ENCODE assay signal across 8 mouse cellular contexts in genomic region chr5:112275021-112275804, GRCm38 (mm10). TPM values are rescaled to one million over a fixed set of nuclear protein-coding genes. Genes with fewer than 3 reads are reported as not detected.
DNase-seq lines count a peak whose midpoint lies in the region; ATAC-seq and TF ChIP-seq lines count a peak whose summit lies in the region.

No protein-coding gene starts in this region.

- DNase-seq in layer of hippocampus, adult 2 months (ENCODE audit: low spot score in 2 of 2): no peak
- DNase-seq in layer of hippocampus, adult 18-20 months (ENCODE audit: low spot score in 2 of 2): no peak
- no peak for DNase-seq in ovary, adult 18-20 months (ENCODE audit: low spot score)
- DNase-seq in B cell, adult 2 months: no peak

- H3K27me3 ChIP-seq in embryonic facial prominence, embryonic 13.5 days: peaks cover 5% of the 10 kb centered on the region
- 0 out of 2 replicates have a peak, but pooled peaks cover 2% of the 10 kb centered on the region for H3K27me3 ChIP-seq in intestine, embryonic 15.5 days (replicated peaks)
- peaks cover 7% of the 10 kb centered on the region; the same call in 1 of the 2 replicates for H3K27me3 ChIP-seq in neural tube, embryonic 13.5 days

- peak overlapping the region; percentile 74; the same call in 1 of the 2 replicates for H3K27ac ChIP-seq in layer of hippocampus, adult 2 months
- no peak overlapping the region for H3K27ac ChIP-seq in embryonic facial prominence, embryonic 13.5 days
- H3K27ac ChIP-seq in intestine, embryonic 15.5 days: no peak overlapping the region
- H3K27ac ChIP-seq in neural tube, embryonic 13.5 days (replicated peaks): no peak overlapping the region

- peak overlapping the region; percentile 81 for H3K4me2 ChIP-seq in embryonic facial prominence, embryonic 13.5 days
- H3K4me2 ChIP-seq in intestine, embryonic 15.5 days (replicated peaks): peak overlapping the region; percentile 84
- peak overlapping the region; percentile 91 for H3K4me2 ChIP-seq in neural tube, embryonic 13.5 days

- H3K9ac ChIP-seq in embryonic facial prominence, embryonic 13.5 days: no peak overlapping the region
- H3K9ac ChIP-seq in intestine, embryonic 15.5 days: no peak overlapping the region
- 0 out of 2 replicates have a peak overlapping the region, but pooled peaks have one; percentile 66 for H3K9ac ChIP-seq in neural tube, embryonic 13.5 days

- ATAC-seq in embryonic facial prominence, embryonic 13.5 days (ENCODE audit: insufficient number of reproducible peaks, insufficient read depth, low FRiP score, low TSS enrichment, low read depth): no peak
- ATAC-seq in intestine, embryonic 15.5 days: no peak
- ATAC-seq in neural tube, embryonic 13.5 days (ENCODE audit: low read depth): no peak
- ATAC-seq in granulocyte monocyte progenitor cell, adult 5-6 weeks (replicated peaks; ENCODE audit: poor library complexity, severe bottlenecking): no peak

- no peaks in the 10 kb centered on the region for H3K36me3 ChIP-seq in embryonic facial prominence, embryonic 13.5 days
- no peaks in the 10 kb centered on the region for H3K36me3 ChIP-seq in intestine, embryonic 15.5 days
- H3K36me3 ChIP-seq in neural tube, embryonic 13.5 days: no peaks in the 10 kb centered on the region

- no peak for TF ChIP-seq CTCF in layer of hippocampus, adult 2 months (conservative IDR thresholded peaks at IDR 0.05)

- no peaks in the 10 kb centered on the region for H3K9me3 ChIP-seq in embryonic facial prominence, embryonic 13.5 days
- no peaks in the 10 kb centered on the region for H3K9me3 ChIP-seq in intestine, embryonic 15.5 days
- no peaks in the 10 kb centered on the region for H3K9me3 ChIP-seq in neural tube, embryonic 13.5 days

- peaks cover 42% of the 10 kb centered on the region for H3K4me1 ChIP-seq in embryonic facial prominence, embryonic 13.5 days
- peaks cover 16% of the 10 kb centered on the region for H3K4me1 ChIP-seq in intestine, embryonic 15.5 days (replicated peaks)
- H3K4me1 ChIP-seq in neural tube, embryonic 13.5 days (replicated peaks): peaks cover 53% of the 10 kb centered on the region

- peak overlapping the region; percentile 88; the same call in 1 of the 2 replicates for H3K4me3 ChIP-seq in layer of hippocampus, adult 2 months
- no peak overlapping the region; the same call in 1 of the 2 replicates for H3K4me3 ChIP-seq in embryonic facial prominence, embryonic 13.5 days
- H3K4me3 ChIP-seq in intestine, embryonic 15.5 days (replicated peaks): peak overlapping the region; percentile 78
- H3K4me3 ChIP-seq in neural tube, embryonic 13.5 days: peak overlapping the region; percentile 72

- WGBS in embryonic facial prominence, embryonic 13.5 days: 36% methylated on average over 4 of the region's 4 CpGs
- WGBS in intestine, embryonic 15.5 days: 42% methylated on average over 4 of the region's 4 CpGs
- WGBS in neural tube, embryonic 13.5 days: 58% methylated on average over 4 of the region's 4 CpGs

RNA-seq across cellular contexts. Expression of gene Tpst2, which starts 1.3 kb away (rescaled TPM):
- 10 to 100 TPM; 45.3 to 45.4 TPM for total RNA-seq in layer of hippocampus, adult 2 months (2021)
- total RNA-seq in layer of hippocampus, adult 18-20 months (2021): 10 to 100 TPM; 37.0 to 40.5 TPM
- polyA plus RNA-seq in embryonic facial prominence, embryonic 13.5 days (2015; fragmentation: Nextera tagmentation; extraction: Ambion mirVana): 38.7 and 42.8 TPM in 2 replicates
- polyA plus RNA-seq in intestine, embryonic 15.5 days (2015; fragmentation: Nextera tagmentation; extraction: Ambion mirVana): 43.1 and 45.3 TPM in 2 replicates
- 28.9 and 29.5 TPM in 2 replicates for polyA plus RNA-seq in neural tube, embryonic 13.5 days (2015; fragmentation: Nextera tagmentation; extraction: Ambion mirVana)
- total RNA-seq in granulocyte monocyte progenitor cell, adult 5-6 weeks (2014; fragmentation: Nextera tagmentation): 28.7 and 43.9 TPM in 2 replicates
- 25.3 and 36.5 TPM in 2 replicates for total RNA-seq in granulocyte monocyte progenitor cell, adult 5-6 weeks (2017)

RNA-seq across cellular contexts. Expression of gene Crybb1, which starts 19.6 kb away (rescaled TPM):
- total RNA-seq in layer of hippocampus, adult 2 months (2021): 1 to 10 TPM; 6.4 to 7.8 TPM
- 1 to 10 TPM; 8.5 to 9.2 TPM for total RNA-seq in layer of hippocampus, adult 18-20 months (2021)
- polyA plus RNA-seq in embryonic facial prominence, embryonic 13.5 days (2015; fragmentation: Nextera tagmentation; extraction: Ambion mirVana): 1.0 and 1.3 TPM in 2 replicates
- polyA plus RNA-seq in intestine, embryonic 15.5 days (2015; fragmentation: Nextera tagmentation; extraction: Ambion mirVana): 1.9 and 2.4 TPM in 2 replicates
- polyA plus RNA-seq in neural tube, embryonic 13.5 days (2015; fragmentation: Nextera tagmentation; extraction: Ambion mirVana): 4.5 and 7.6 TPM in 2 replicates
- not detected in 2 replicates for total RNA-seq in granulocyte monocyte progenitor cell, adult 5-6 weeks (2014; fragmentation: Nextera tagmentation)
- not detected in 2 replicates for total RNA-seq in granulocyte monocyte progenitor cell, adult 5-6 weeks (2017)

RNA-seq across cellular contexts. Expression of gene Cryba4, which starts 22.9 kb away (rescaled TPM):
- 1 to 10 TPM; 1.0 to 1.5 TPM for total RNA-seq in layer of hippocampus, adult 2 months (2021)
- 1 to 10 TPM in 1 of 2 experiments, not detected in 1; 1.0 TPM for total RNA-seq in layer of hippocampus, adult 18-20 months (2021)
- polyA plus RNA-seq in embryonic facial prominence, embryonic 13.5 days (2015; fragmentation: Nextera tagmentation; extraction: Ambion mirVana): 1.0 and 1.9 TPM in 2 replicates
- 1.7 and 1.8 TPM in 2 replicates for polyA plus RNA-seq in intestine, embryonic 15.5 days (2015; fragmentation: Nextera tagmentation; extraction: Ambion mirVana)
- polyA plus RNA-seq in neural tube, embryonic 13.5 days (2015; fragmentation: Nextera tagmentation; extraction: Ambion mirVana): 3.4 and 4.0 TPM in 2 replicates
- not detected in 2 replicates for total RNA-seq in granulocyte monocyte progenitor cell, adult 5-6 weeks (2014; fragmentation: Nextera tagmentation)
- 0.30 TPM in 1 of 2 replicates, not detected in the other for total RNA-seq in granulocyte monocyte progenitor cell, adult 5-6 weeks (2017)

RNA-seq across cellular contexts. Expression of gene Tfip11, which starts 50.9 kb away (rescaled TPM):
- total RNA-seq in layer of hippocampus, adult 2 months (2021): 10 to 100 TPM; 40.6 to 40.8 TPM
- total RNA-seq in layer of hippocampus, adult 18-20 months (2021): 10 to 100 TPM; 38.8 to 42.0 TPM
- 31.8 and 32.8 TPM in 2 replicates for polyA plus RNA-seq in embryonic facial prominence, embryonic 13.5 days (2015; fragmentation: Nextera tagmentation; extraction: Ambion mirVana)
- polyA plus RNA-seq in intestine, embryonic 15.5 days (2015; fragmentation: Nextera tagmentation; extraction: Ambion mirVana): 25.5 and 26.2 TPM in 2 replicates
- polyA plus RNA-seq in neural tube, embryonic 13.5 days (2015; fragmentation: Nextera tagmentation; extraction: Ambion mirVana): 29.7 and 34.2 TPM in 2 replicates
- 20.1 and 32.4 TPM in 2 replicates for total RNA-seq in granulocyte monocyte progenitor cell, adult 5-6 weeks (2014; fragmentation: Nextera tagmentation)
- 13.6 and 16.6 TPM in 2 replicates for total RNA-seq in granulocyte monocyte progenitor cell, adult 5-6 weeks (2017)

Comparison
In these comparisons a context has a peak if more than half of its experiments do, and no peak if none do; other contexts are left out.
1. RNA of gene Crybb1, which starts 19.6 kb away (total RNA-seq): 8.5 to 9.2 TPM in layer of hippocampus, adult 18-20 months and 6.4 to 7.8 TPM in layer of hippocampus, adult 2 months; not detected in granulocyte monocyte progenitor cell, adult 5-6 weeks; every median in the first group is over 4 times any median in the second.
2. Peak in every context shown above with its lines, with median percentiles within 50 percentile points of each other: H3K4me2 ChIP-seq.